Comparison of ENCODE assay signal across 9 mouse cellular contexts in the genomic region with DNA sequence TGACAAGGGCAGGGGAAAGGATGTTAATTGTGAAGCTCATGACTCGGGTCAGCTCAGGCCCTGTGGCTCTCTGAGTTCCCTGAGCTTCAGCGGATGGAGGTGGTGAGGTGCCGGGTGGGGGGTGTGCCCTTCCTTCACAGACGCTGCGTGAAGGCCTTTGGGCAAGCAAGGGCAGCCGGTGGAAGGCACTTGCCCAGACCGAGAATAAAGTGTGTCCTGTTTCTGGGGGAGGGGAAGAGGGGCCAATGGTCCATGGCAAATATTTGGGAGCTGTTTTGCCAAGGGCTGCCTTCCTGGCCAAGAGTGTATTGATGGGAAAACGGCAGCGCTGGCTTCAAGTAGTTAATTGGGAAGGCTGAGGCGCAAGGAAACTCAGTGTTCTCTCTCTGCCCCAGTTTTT. TPM values are rescaled to one million over a fixed set of nuclear protein-coding genes. Genes with fewer than 3 reads are reported as not detected.
DNase-seq lines count a peak whose midpoint lies in the region; ATAC-seq lines count a peak whose summit lies in the region.
"Had no signal": no experiment of that assay in that cellular context is flagged by ENCODE, and none has a peak within 500 bp of the region (broad histone marks: within the 10 kb centered on the region; RNA-seq: fewer than 3 reads in every experiment).

No protein-coding gene starts in this region.

- H3K27me3 ChIP-seq in forebrain, embryonic 15.5 days, result peaks cover 48% of the 10 kb centered on the region
- peaks cover 27% of the 10 kb centered on the region for H3K27me3 ChIP-seq in limb, embryonic 11.5 days (ENCODE audit: control insufficient read depth, insufficient read depth, low read length)

- H3K27ac ChIP-seq in brown adipose tissue, adult 24 weeks (replicated peaks; ENCODE audit: low read depth, low read length), result no peak overlapping the region
- no peak overlapping the region for H3K27ac ChIP-seq in forebrain, embryonic 15.5 days (replicated peaks)
- H3K27ac ChIP-seq in limb, embryonic 11.5 days (replicated peaks; ENCODE audit: low read depth, low read length), result no peak overlapping the region; the same call in 1 of the 2 replicates

- no peak for ATAC-seq in forebrain, embryonic 15.5 days (replicated peaks)
- no peak for ATAC-seq in limb, embryonic 11.5 days (ENCODE audit: insufficient number of reproducible peaks, low FRiP score, low TSS enrichment, low read depth)
- no peak for ATAC-seq in CD4-positive, CD25-positive, alpha-beta regulatory T cell, adult 4 months

- no peaks in the 10 kb centered on the region for H3K4me1 ChIP-seq in brown adipose tissue, adult 24 weeks (ENCODE audit: control insufficient read depth, insufficient read depth, insufficient read length, low read length)
- H3K4me1 ChIP-seq in forebrain, embryonic 15.5 days, result peaks cover 21% of the 10 kb centered on the region
- H3K4me1 ChIP-seq in limb, embryonic 11.5 days (ENCODE audit: control insufficient read depth, insufficient read depth, low read length), result peaks cover 23% of the 10 kb centered on the region

- H3K9me3 ChIP-seq in forebrain, embryonic 15.5 days, result no peaks in the 10 kb centered on the region
- no peaks in the 10 kb centered on the region for H3K9me3 ChIP-seq in limb, embryonic 11.5 days (ENCODE audit: control insufficient read depth, low read length)

- H3K4me3 ChIP-seq in brown adipose tissue, adult 24 weeks (ENCODE audit: insufficient read depth, low read depth, low read length), result peak overlapping the region; percentile 53
- H3K4me3 ChIP-seq in forebrain, embryonic 15.5 days, result peak overlapping the region; percentile 42; the same call in 1 of the 2 replicates
- peak overlapping the region; percentile 64 for H3K4me3 ChIP-seq in limb, embryonic 11.5 days (ENCODE audit: low read depth, low read length)

- WGBS in forebrain, embryonic 15.5 days, result 5% methylated on average over 10 of the region's 10 CpGs
- WGBS in limb, embryonic 11.5 days, result 5% methylated on average over 10 of the region's 10 CpGs

- H3K9ac ChIP-seq in forebrain, embryonic 15.5 days (replicated peaks), result no peak overlapping the region
- peak overlapping the region; percentile 84 for H3K9ac ChIP-seq in limb, embryonic 11.5 days (ENCODE audit: low read length)

- H3K4me2 ChIP-seq in forebrain, embryonic 15.5 days (replicated peaks), result peak overlapping the region; percentile 74; the same call in 1 of the 2 replicates
- peak overlapping the region; percentile 82 for H3K4me2 ChIP-seq in limb, embryonic 11.5 days (ENCODE audit: low read depth, severe bottlenecking)

- DNase-seq in cerebellum, adult 18-20 months, result peak; percentile 5 to 12
- no peak for DNase-seq in cerebellum, postnatal 36 days
- peak; percentile 53 for DNase-seq in limb, embryonic 11.5 days (ENCODE audit: low spot score)
- DNase-seq in yolk sac, embryonic 10.5 days (ENCODE audit: low spot score), result no peak
- no peak for DNase-seq in thymus, postnatal 36 days

- no peaks in the 10 kb centered on the region for H3K36me3 ChIP-seq in forebrain, embryonic 15.5 days
- H3K36me3 ChIP-seq in limb, embryonic 11.5 days (ENCODE audit: control insufficient read depth, insufficient read depth, low read length), result no peaks in the 10 kb centered on the region; the same call in 1 of the 2 replicates

RNA-seq across cellular contexts. Expression of a gene that starts 1.4 kb away (rescaled TPM):
- polyA plus RNA-seq in brown adipose tissue, adult 24 weeks (2012; ENCODE audit: insufficient read depth, insufficient read length, missing spikeins), result 31.2 and 35.7 TPM in 2 replicates
- 14.2 and 15.2 TPM in 2 replicates for polyA plus RNA-seq in forebrain, embryonic 15.5 days (2015; fragmentation: Nextera tagmentation; extraction: Ambion mirVana)
- 145 and 157 TPM in 2 replicates for polyA plus RNA-seq in limb, embryonic 11.5 days (2014; fragmentation: Nextera tagmentation; extraction: Ambion mirVana)
- not detected for polyA plus RNA-seq in CD4-positive, CD25-positive, alpha-beta regulatory T cell, adult 4 months (2017; shearing (Covaris generic))

RNA-seq across cellular contexts. Expression of a gene that starts 42.9 kb away (rescaled TPM):
- polyA plus RNA-seq in brown adipose tissue, adult 24 weeks (2012; ENCODE audit: insufficient read depth, insufficient read length, missing spikeins), result not detected in 2 replicates
- 3.1 and 6.7 TPM in 2 replicates for polyA plus RNA-seq in forebrain, embryonic 15.5 days (2015; fragmentation: Nextera tagmentation; extraction: Ambion mirVana)
- polyA plus RNA-seq in limb, embryonic 11.5 days (2014; fragmentation: Nextera tagmentation; extraction: Ambion mirVana), result not detected in 2 replicates
- polyA plus RNA-seq in CD4-positive, CD25-positive, alpha-beta regulatory T cell, adult 4 months (2017; shearing (Covaris generic)), result not detected
- polyA plus RNA-seq: intestine, embryonic 14.5 days had no signal

Comparison
In these comparisons a context has a peak if more than half of its experiments do, and no peak if none do; other contexts are left out.
1. DNase-seq: peak in cerebellum, adult 18-20 months (2 of 2) and limb, embryonic 11.5 days (single experiment); none in cerebellum, postnatal 36 days (0 of 2), yolk sac, embryonic 10.5 days (single experiment) and thymus, postnatal 36 days (0 of 2).
2. RNA of a gene that starts 1.4 kb away (polyA plus RNA-seq): 145 to 157 TPM in limb, embryonic 11.5 days, 31.2 to 35.7 TPM in brown adipose tissue, adult 24 weeks and 14.2 to 15.2 TPM in forebrain, embryonic 15.5 days; not detected in CD4-positive, CD25-positive, alpha-beta regulatory T cell, adult 4 months; every median in the first group is over 10 times any median in the second.
3. Peak in every context shown above with its lines, with median percentiles within 50 percentile points of each other: H3K4me3 ChIP-seq.